Mouse (Mus musculus) testis, adult 10 weeks (tissue): ENCODE measurements around the gene Anapc10. TPM values are rescaled to one million over a fixed set of nuclear protein-coding genes. Genes with fewer than 3 reads are reported as not detected.

Source experiments
- polyA plus RNA-seq: library from polyadenylated mRNA; stranded (reverse); fragments of 350-450 nt; fragmentation: Illumina TruSeq; extraction: RNeasy Lipid Tissue Mini Kit (QIAGEN cat#74804); gene quantifications from one replicate; pipeline ENCODE4 v1.2.3, GENCODE M21; 2014; ENCODE audit warnings: low read depth, low replicate concordance

The Anapc10 gene
- polyA plus RNA-seq: 96.9 TPM

GRCm38 (mm10) chr8:79711064-79711961 is at the start of gene Anapc10, which contains the start of gene Abce1:
Gene Anapc10, plus strand, starts transcription at chr8:79711820.
Gene Abce1, minus strand, starts transcription at chr8:79711740.

Other genes with a start within 250 kb of the Anapc10 start
- gene Otud4, start 72.2 kb upstream of the Anapc10 start, polyA plus RNA-seq: 201 TPM
- 168 TPM for gene Abce1, start 80 bp upstream of the Anapc10 start, polyA plus RNA-seq